Mouse (Mus musculus) C2C12 (cell line): ENCODE data around the gene Tpcn1. TPM values are rescaled to one million over a fixed set of nuclear protein-coding genes. Genes with fewer than 3 reads are reported as not detected.

Experiments used
- H3K27me3 ChIP-seq: one replicate; pipeline ENCODE4 v1.6.1; 2011; ENCODE audit not compliant: control insufficient read depth, insufficient read depth, insufficient read length
- H3K36me3 ChIP-seq: one replicate; pipeline ENCODE4 v1.6.1; 2011; ENCODE audit not compliant: control insufficient read depth, insufficient read depth
- H3K4me3 ChIP-seq: one replicate; pipeline ENCODE4 v1.5.1; 2011; ENCODE audit warnings: mild to moderate bottlenecking, control low read depth; ENCODE audit not compliant: poor library complexity, insufficient read depth, severe bottlenecking
- H3K79me2 ChIP-seq: one replicate; pipeline ENCODE4 v1.6.1; 2011; ENCODE audit not compliant: control insufficient read depth, insufficient read depth
- H3K79me3 ChIP-seq: one replicate; pipeline ENCODE4 v1.6.1; 2011; ENCODE audit warnings: low read depth, control low read depth
- H3ac ChIP-seq: one replicate; pipeline ENCODE3; 2011; ENCODE audit warnings: low read depth; ENCODE audit not compliant: control insufficient read depth, insufficient read length
- CEBPB ChIP-seq: IDR thresholded peaks from one replicate; pipeline ENCODE4 v1.6.1; 2011; ENCODE audit warnings: low read depth, mild to moderate bottlenecking, control low read depth, moderate library complexity
- CTCF ChIP-seq: IDR thresholded peaks from one replicate; pipeline ENCODE4 v1.5.1; 2011; ENCODE audit not compliant: control insufficient read depth, insufficient read depth, insufficient read length
- FOSL1 ChIP-seq: IDR thresholded peaks from one replicate; pipeline ENCODE4 v1.8.0; 2011; ENCODE audit warnings: mild to moderate bottlenecking, low read length; ENCODE audit not compliant: poor library complexity, insufficient read depth, severe bottlenecking
- MAX ChIP-seq: IDR thresholded peaks from one replicate; pipeline ENCODE4 v1.6.1; 2011; ENCODE audit warnings: mild to moderate bottlenecking, control low read depth
- MYOD1 ChIP-seq: IDR thresholded peaks from one replicate; pipeline ENCODE4 v1.6.1; 2011; ENCODE audit warnings: low read depth; ENCODE audit not compliant: control insufficient read depth, insufficient read length
- MYOG ChIP-seq: IDR thresholded peaks from one replicate; pipeline ENCODE4 v1.6.1; 2011; ENCODE audit not compliant: control insufficient read depth, insufficient read length; ENCODE audit errors: extremely low read depth
- USF1 ChIP-seq: IDR thresholded peaks from one replicate; pipeline ENCODE4 v1.6.1; 2011; ENCODE audit warnings: low read depth, mild to moderate bottlenecking, control low read depth, moderate library complexity
- polyA plus RNA-seq: library from polyadenylated mRNA; unstranded; fragments of >200 nt; fragmentation: generic; extraction: Trizol; gene quantifications from one replicate; pipeline ENCODE4 v1.2.1, GENCODE M21; 2012; ENCODE audit warnings: missing spikeins

Gene Tpcn1
- polyA plus RNA-seq, 1 experiment = 34.6 TPM

DNA sequence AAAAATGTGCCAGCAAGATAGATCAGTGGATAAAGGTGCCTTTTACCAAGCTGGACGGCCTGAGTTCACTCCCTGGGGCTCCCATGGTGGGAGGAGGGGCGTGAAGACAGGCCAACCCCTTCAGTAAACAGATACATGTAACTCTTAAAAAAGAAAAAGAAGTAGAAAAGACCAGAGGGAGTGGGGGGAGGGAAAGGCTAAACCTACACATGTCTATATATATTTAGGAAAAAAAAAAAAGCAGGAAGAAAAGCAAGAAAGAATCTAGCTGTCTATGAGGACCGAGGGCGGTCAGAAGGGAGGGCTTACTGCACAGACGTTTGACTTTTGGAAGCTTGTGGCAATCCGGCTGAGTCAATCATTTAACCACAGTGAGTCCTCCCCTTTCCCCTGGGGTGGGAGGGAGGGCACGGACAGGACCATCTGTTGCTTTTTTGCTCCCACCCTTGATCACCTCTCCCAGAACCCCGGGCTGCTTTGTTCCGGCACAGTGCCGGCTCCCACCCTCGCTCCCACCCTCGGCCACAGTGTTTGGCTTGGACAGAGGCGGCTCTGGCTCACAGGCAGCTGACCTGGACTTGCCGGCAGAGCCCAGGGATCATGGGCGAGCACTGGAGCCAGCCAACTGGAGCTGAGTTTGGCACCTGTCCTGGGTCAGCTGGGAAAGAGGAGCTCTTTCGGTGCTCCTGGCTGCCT is 27.7 kb downstream of the Tpcn1 start:
- Histone ChIP-seq H3K27me3 (no peaks in the 10 kb centered on the region), H3ac (peak overlapping the region; percentile 46), H3K79me3 (peaks cover 52% of the 10 kb centered on the region), H3K79me2 (peaks cover 72% of the 10 kb centered on the region), H3K36me3 (peaks cover 29% of the 10 kb centered on the region), H3K4me3 (peak overlapping the region; percentile 53)
- TF ChIP-seq USF1 = no peak
- peak; percentile 52 for TF ChIP-seq MYOD1

DNA sequence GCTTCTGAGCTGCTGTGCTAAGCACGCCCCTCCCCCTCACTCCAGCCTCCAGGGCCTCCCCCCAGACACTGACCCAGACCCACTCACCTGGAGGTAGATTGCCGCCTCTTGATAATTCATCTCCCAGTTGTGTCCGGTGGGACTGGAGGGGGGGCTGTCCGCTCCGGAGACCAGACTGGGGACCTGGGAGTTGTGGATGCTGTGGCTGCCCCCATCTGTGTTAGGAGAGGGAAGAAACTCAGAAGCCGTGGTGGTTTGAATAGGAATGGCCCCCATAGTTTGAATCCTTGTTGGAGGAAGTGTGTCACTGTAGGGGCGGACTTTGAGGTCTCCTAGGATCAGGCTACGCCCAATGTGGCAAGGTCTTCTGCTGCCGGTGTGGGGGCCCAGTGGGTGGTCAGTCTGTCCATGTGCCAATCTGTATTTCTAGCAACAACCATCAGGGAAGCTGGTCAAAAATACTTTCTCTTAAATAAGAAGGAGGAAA is 28.3 kb downstream of the Tpcn1 start:
- H3K79me2 ChIP-seq = peaks cover 66% of the 10 kb centered on the region
- no peak for TF ChIP-seq FOSL1
- TF ChIP-seq USF1 = no peak
- TF ChIP-seq MYOG = no peak
- TF ChIP-seq CTCF = no peak
- peak; percentile 60 for TF ChIP-seq MAX
- no peak for TF ChIP-seq CEBPB
- H3K4me3 ChIP-seq = peak overlapping the region; percentile 53
- peaks cover 35% of the 10 kb centered on the region for H3K36me3 ChIP-seq
- H3ac ChIP-seq = peak overlapping the region; percentile 88
- peaks cover 49% of the 10 kb centered on the region for H3K79me3 ChIP-seq
- no peaks in the 10 kb centered on the region for H3K27me3 ChIP-seq

DNA sequence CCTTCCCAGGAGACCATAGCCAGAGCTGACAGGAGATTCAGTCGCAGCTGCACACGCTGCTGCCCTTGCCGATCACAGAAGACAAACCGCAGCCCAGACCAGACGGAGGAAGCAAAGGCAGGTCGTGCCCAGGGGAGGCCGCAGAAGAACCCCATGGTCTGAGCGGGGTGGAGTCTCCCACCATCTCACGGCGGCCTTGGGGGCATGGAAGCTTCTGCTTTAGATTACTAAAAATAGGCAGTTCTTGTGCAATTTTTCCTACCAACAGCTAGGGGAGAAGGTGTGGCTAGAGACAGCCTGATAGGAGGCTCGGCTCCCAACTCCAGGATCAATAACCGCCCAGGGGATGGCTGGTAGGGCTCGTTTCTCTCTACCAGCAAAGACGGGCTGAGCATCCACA is 29.7 kb downstream of the Tpcn1 start:
- H3ac ChIP-seq = peak overlapping the region; percentile 77
- peaks cover 57% of the 10 kb centered on the region for H3K79me2 ChIP-seq
- H3K27me3 ChIP-seq = no peaks in the 10 kb centered on the region
- H3K79me3 ChIP-seq = peaks cover 44% of the 10 kb centered on the region
- no peak for TF ChIP-seq MYOD1
- no peak for TF ChIP-seq MAX
- peak; percentile 26 for TF ChIP-seq CEBPB
- TF ChIP-seq CTCF = no peak
- no peak for TF ChIP-seq FOSL1
- H3K36me3 ChIP-seq = peaks cover 47% of the 10 kb centered on the region
- H3K4me3 ChIP-seq = peak overlapping the region; percentile 53

DNA sequence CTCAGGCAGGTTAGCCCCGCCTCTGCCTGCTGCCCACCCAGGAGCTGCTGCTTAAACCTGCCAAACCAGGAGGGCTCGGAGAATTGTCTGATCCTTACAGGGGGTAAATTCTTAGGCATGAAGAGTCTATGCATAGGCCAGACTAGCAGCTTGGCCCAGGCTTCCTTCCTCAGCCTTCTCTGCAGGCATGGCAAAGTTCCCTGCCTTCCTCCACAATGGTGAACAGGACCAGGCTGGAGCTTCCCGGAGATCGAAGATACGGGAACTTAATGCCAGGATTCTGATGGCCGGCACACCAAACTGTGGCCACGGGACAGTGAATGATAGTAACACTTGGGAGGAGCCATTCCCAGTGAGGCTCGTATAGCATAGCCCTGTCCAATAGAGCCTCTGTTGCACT is 30.4 kb downstream of the Tpcn1 start:
- TF ChIP-seq MYOG (no peak), CTCF (no peak), FOSL1 (no peak), CEBPB (no peak), MYOD1 (no peak), USF1 (no peak), MAX (no peak)
- H3K79me2 ChIP-seq = peaks cover 53% of the 10 kb centered on the region
- peaks cover 43% of the 10 kb centered on the region for H3K79me3 ChIP-seq
- no peaks in the 10 kb centered on the region for H3K27me3 ChIP-seq
- no peak overlapping the region for H3K4me3 ChIP-seq
- no peak overlapping the region for H3ac ChIP-seq
- peaks cover 54% of the 10 kb centered on the region for H3K36me3 ChIP-seq

DNA sequence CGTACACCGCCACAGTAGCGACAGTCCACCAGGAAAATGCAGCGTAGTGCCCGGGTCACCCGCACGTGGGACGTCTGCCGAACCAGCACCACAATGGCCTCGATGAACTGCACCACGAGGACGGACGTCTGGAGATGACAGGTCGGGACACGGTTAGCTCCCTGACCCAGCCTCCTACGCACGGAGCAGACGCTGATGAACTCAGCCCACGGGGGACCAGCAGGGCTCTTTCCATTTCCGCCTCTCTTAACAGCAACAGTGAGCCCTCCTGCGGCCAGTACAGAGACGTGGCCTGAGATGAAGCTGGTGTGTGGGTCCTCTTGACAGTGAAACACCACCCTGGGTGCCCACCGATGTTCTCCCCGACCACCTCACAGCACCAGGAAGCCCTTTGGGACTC is 32.6 kb downstream of the Tpcn1 start:
- H3K79me3 ChIP-seq = peaks cover 32% of the 10 kb centered on the region
- H3K27me3 ChIP-seq = no peaks in the 10 kb centered on the region
- H3ac ChIP-seq = no peak overlapping the region
- H3K4me3 ChIP-seq = no peak overlapping the region
- H3K79me2 ChIP-seq = peaks cover 39% of the 10 kb centered on the region
- TF ChIP-seq FOSL1 (no peak), USF1 (no peak)
- peaks cover 75% of the 10 kb centered on the region for H3K36me3 ChIP-seq

DNA sequence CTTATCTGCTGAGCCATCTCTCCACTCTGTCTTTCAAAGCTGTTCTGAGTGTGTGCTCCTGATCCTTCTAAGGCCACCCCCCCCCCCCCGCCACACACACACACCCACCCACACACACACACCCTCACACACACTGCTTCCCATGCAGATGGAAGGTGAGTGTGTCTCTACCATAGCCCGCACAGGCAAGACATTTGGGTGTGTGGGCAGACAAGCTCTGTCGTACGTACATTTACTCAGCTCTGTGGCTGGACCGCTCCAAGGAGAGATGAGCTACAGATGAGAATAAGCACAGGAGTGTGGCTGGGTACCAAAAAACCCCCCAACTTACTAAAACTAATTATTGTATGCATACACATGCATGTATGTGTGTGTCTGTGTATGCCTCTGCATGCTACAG is 37.8 kb downstream of the Tpcn1 start:
- peaks cover 74% of the 10 kb centered on the region for H3K36me3 ChIP-seq
- H3ac ChIP-seq = no peak overlapping the region
- H3K27me3 ChIP-seq = no peaks in the 10 kb centered on the region
- H3K4me3 ChIP-seq = no peak overlapping the region
- H3K79me3 ChIP-seq = no peaks in the 10 kb centered on the region
- H3K79me2 ChIP-seq = no peaks in the 10 kb centered on the region
- TF ChIP-seq USF1 (no peak), MYOG (no peak), FOSL1 (no peak), CTCF (no peak), MAX (no peak), MYOD1 (no peak), CEBPB (no peak)
